Mouse (Mus musculus) stomach, embryonic 14.5 days (tissue): ENCODE results near the gene Ifitm3. TPM values are rescaled to one million over a fixed set of nuclear protein-coding genes. Genes with fewer than 3 reads are reported as not detected.
"Not testable (repeated sequence)": the region's sequence is repeated elsewhere in the genome, so short reads cannot be mapped to it uniquely, and the experiment has no call there.

Experiments
- ATAC-seq: fragments of 200-750 bp; cut with Nextera tagmentation; 2 replicates; pipeline ENCODE4 v1.8.0; 2017; ENCODE audit warnings: low read depth, moderate TSS enrichment; ENCODE audit not compliant: insufficient number of reproducible peaks, insufficient read depth, low FRiP score
- H3K27ac ChIP-seq: fragments of 300-500 bp; sonication (generic); 2 replicates; pipeline ENCODE4 v1.5.1; 2014; ENCODE audit warnings: mild to moderate bottlenecking, low read length, moderate library complexity, mixed read lengths
- H3K27me3 ChIP-seq: fragments of 300-500 bp; sonication (generic); 2 replicates; pipeline ENCODE4 v1.6.1; 2014; ENCODE audit warnings: low read length, control low read depth, mixed read lengths; ENCODE audit not compliant: control insufficient read depth, insufficient read depth
- H3K36me3 ChIP-seq: fragments of 300-500 bp; sonication (generic); 2 replicates; pipeline ENCODE4 v1.6.1; 2014; ENCODE audit warnings: mild to moderate bottlenecking, control low read depth, low read length, moderate library complexity, mixed read lengths; ENCODE audit not compliant: control insufficient read depth, insufficient read depth
- H3K4me1 ChIP-seq: fragments of 300-500 bp; sonication (generic); 2 replicates; pipeline ENCODE4 v1.6.1; 2014; ENCODE audit warnings: low read length, control low read depth, mixed read lengths; ENCODE audit not compliant: control insufficient read depth, insufficient read depth
- H3K4me2 ChIP-seq: fragments of 300-500 bp; sonication (generic); replicated peaks from 2 replicates; pipeline ENCODE4 v1.6.1; 2014; ENCODE audit warnings: low read depth, low read length, control low read depth
- H3K4me3 ChIP-seq: fragments of 300-500 bp; sonication (generic); 2 replicates; pipeline ENCODE4 v1.5.1; 2014; ENCODE audit warnings: low read depth, low read length, control low read depth
- H3K9ac ChIP-seq: fragments of 300-500 bp; sonication (generic); replicated peaks from 2 replicates; pipeline ENCODE4 v1.6.1; 2014; ENCODE audit warnings: low read depth, mild to moderate bottlenecking, control low read depth, low read length, moderate library complexity, mixed read lengths
- H3K9me3 ChIP-seq: fragments of 300-500 bp; sonication (generic); 2 replicates; pipeline ENCODE4 v1.6.1; 2016; ENCODE audit warnings: low read depth, low read length, control low read depth; ENCODE audit not compliant: control insufficient read depth
- WGBS: fragments of 180-500 bp; shearing (Covaris S2); extraction: QIAGEN DNeasy Blood & Tissue Kit; methylation state at CpG from one replicate; pipeline ENCODE4 v1.1.7; 2014; 5-methylcytosine and 5-hydroxymethylcytosine counted together
- polyA plus RNA-seq: library from polyadenylated mRNA; unstranded; fragments of >200 nt; fragmentation: Nextera tagmentation; extraction: Ambion mirVana; gene quantifications from 2 replicates; pipeline ENCODE4 v1.2.1, GENCODE M21; 2014

Gene Ifitm3
- polyA plus RNA-seq, 1 experiment from 2014 or later, result 377 TPM

GRCm38 (mm10) chr7:140987182-140988138 is 23.1 kb downstream of the Ifitm3 start:
- ATAC-seq, result no peak
- Histone ChIP-seq H3K4me1 (no peaks in the 10 kb centered on the region), H3K4me3 (no peak overlapping the region), H3K36me3 (no peaks in the 10 kb centered on the region), H3K27me3 (no peaks in the 10 kb centered on the region), H3K9ac (no peak overlapping the region), H3K9me3 (no peaks in the 10 kb centered on the region), H3K27ac (no peak overlapping the region), H3K4me2 (no peak overlapping the region)
- WGBS, result 72% methylated on average over 17 of the region's 17 CpGs

- WGBS, result 90% methylated on average over 7 of the region's 7 CpGs
These were observed 27.6 kb downstream of the Ifitm3 start for GRCm38 (mm10) chr7:140982971-140983370.

GRCm38 (mm10) chr7:140981704-140982103 is 28.9 kb downstream of the Ifitm3 start:
- Histone ChIP-seq H3K4me1 (no peaks in the 10 kb centered on the region), H3K27ac (no peak overlapping the region), H3K4me2 (no peak overlapping the region), H3K9ac (no peak overlapping the region), H3K27me3 (no peaks in the 10 kb centered on the region), H3K36me3 (no peaks in the 10 kb centered on the region), H3K4me3 (no peak overlapping the region), H3K9me3 (no peaks in the 10 kb centered on the region)
- no peak for ATAC-seq
- 91% methylated on average over 8 of the region's 8 CpGs for WGBS

More at GRCm38 (mm10) chr7:140982971-140983370, 27.6 kb downstream of the Ifitm3 start:
- no peaks in the 10 kb centered on the region for H3K27me3 ChIP-seq
- H3K4me2 ChIP-seq, result no peak overlapping the region
- H3K9me3 ChIP-seq, result no peaks in the 10 kb centered on the region
- H3K36me3 ChIP-seq, result no peaks in the 10 kb centered on the region
- H3K4me1 ChIP-seq, result no peaks in the 10 kb centered on the region
- no peak overlapping the region for H3K4me3 ChIP-seq
- no peak overlapping the region for H3K27ac ChIP-seq
- H3K9ac ChIP-seq, result no peak overlapping the region
- no peak for ATAC-seq

GRCm38 (mm10) chr7:140976720-140977119 is 33.9 kb downstream of the Ifitm3 start:
- not testable (repeated sequence) for H3K27me3 ChIP-seq, H3K36me3 ChIP-seq, ATAC-seq, H3K4me2 ChIP-seq, H3K4me3 ChIP-seq, H3K27ac ChIP-seq, H3K9ac ChIP-seq, H3K9me3 ChIP-seq
- 83% methylated on average over 9 of the region's 9 CpGs for WGBS
- peaks cover 18% of the 10 kb centered on the region for H3K4me1 ChIP-seq

- no peak overlapping the region for H3K9ac ChIP-seq
- no peak overlapping the region for H3K4me3 ChIP-seq
- H3K4me2 ChIP-seq, result no peak overlapping the region
- H3K9me3 ChIP-seq, result no peaks in the 10 kb centered on the region
- no peaks in the 10 kb centered on the region for H3K36me3 ChIP-seq
- no peaks in the 10 kb centered on the region for H3K27me3 ChIP-seq
- 38% methylated on average over 3 of the region's 3 CpGs for WGBS
- H3K4me1 ChIP-seq, result peaks cover 29% of the 10 kb centered on the region
- no peak for ATAC-seq
- peak overlapping the region; percentile 55; the same call in 1 of the 2 replicates for H3K27ac ChIP-seq
These were observed 35.1 kb downstream of the Ifitm3 start for GRCm38 (mm10) chr7:140975465-140975864.

GRCm38 (mm10) chr7:140974940-140975339 is 35.6 kb downstream of the Ifitm3 start:
- H3K4me3 ChIP-seq, result no peak overlapping the region
- WGBS, result 14% methylated on average over 9 of the region's 9 CpGs
- peak overlapping the region; percentile 55; the same call in 1 of the 2 replicates for H3K27ac ChIP-seq
- 0 out of 2 replicates have a peak overlapping the region, but pooled peaks have one; percentile 4 for H3K9ac ChIP-seq
- no peaks in the 10 kb centered on the region for H3K9me3 ChIP-seq
- no peaks in the 10 kb centered on the region for H3K27me3 ChIP-seq
- H3K4me2 ChIP-seq, result no peak overlapping the region
- ATAC-seq, result no peak
- no peaks in the 10 kb centered on the region for H3K36me3 ChIP-seq
- H3K4me1 ChIP-seq, result peaks cover 34% of the 10 kb centered on the region

GRCm38 (mm10) chr7:140973396-140974165 is 37.0 kb downstream of the Ifitm3 start:
- peaks cover 43% of the 10 kb centered on the region for H3K4me1 ChIP-seq
- H3K4me2 ChIP-seq, result no peak overlapping the region
- 39% methylated on average over 14 of the region's 14 CpGs for WGBS
- H3K9me3 ChIP-seq, result no peaks in the 10 kb centered on the region
- no peak overlapping the region for H3K9ac ChIP-seq
- no peak overlapping the region for H3K4me3 ChIP-seq
- ATAC-seq, result no peak
- peak overlapping the region; percentile 66 for H3K27ac ChIP-seq
- H3K27me3 ChIP-seq, result no peaks in the 10 kb centered on the region
- H3K36me3 ChIP-seq, result no peaks in the 10 kb centered on the region

GRCm38 (mm10) chr7:140971479-140972171 is 38.9 kb downstream of the Ifitm3 start:
- Histone ChIP-seq H3K4me3 (no peak overlapping the region), H3K27me3 (no peaks in the 10 kb centered on the region), H3K9me3 (no peaks in the 10 kb centered on the region), H3K4me2 (peak overlapping the region; percentile 18; the same call in 1 of the 2 replicates), H3K27ac (peak overlapping the region; percentile 94), H3K9ac (no peak overlapping the region), H3K4me1 (peaks cover 50% of the 10 kb centered on the region), H3K36me3 (no peaks in the 10 kb centered on the region)
- 34% methylated on average over 8 of the region's 8 CpGs for WGBS
- ATAC-seq, result peak; percentile 64
